Mouse (Mus musculus): ENCODE data around the gene Zbtb39.
"Not testable (repeated sequence)": the region's sequence is repeated elsewhere in the genome, so short reads cannot be mapped to it uniquely, and the experiment has no call there.

The Zbtb39 gene

GRCm38 (mm10) chr10:127737552-127737951, 1.8 kb upstream of the Zbtb39 start:
- DNase-seq (ENCODE audit: low read depth, low spot score) = no peak

- peak; percentile 46 for DNase-seq (ENCODE audit: low read depth, low spot score)
These were observed 1.0 kb upstream of the Zbtb39 start for GRCm38 (mm10) chr10:127738151-127738882.

- DNase-seq (ENCODE audit: low read depth, low spot score) = no peak
These were observed 373 bp downstream of the Zbtb39 start for GRCm38 (mm10) chr10:127739661-127740161.

- DNase-seq (ENCODE audit: low read depth, low spot score) = peak; percentile 62
These were observed 5.3 kb downstream of the Zbtb39 start for GRCm38 (mm10) chr10:127744661-127745060.

GRCm38 (mm10) chr10:127745886-127746285, 6.5 kb downstream of the Zbtb39 start:
- no peak for DNase-seq (ENCODE audit: low read depth, low spot score)

- no peak for DNase-seq (ENCODE audit: low read depth, low spot score)
These were observed 7.9 kb downstream of the Zbtb39 start for GRCm38 (mm10) chr10:127747254-127747653.

- no peak for DNase-seq (ENCODE audit: low read depth, low spot score)
These were observed 9.7 kb downstream of the Zbtb39 start for GRCm38 (mm10) chr10:127748847-127749612.

- no peak for DNase-seq (ENCODE audit: low read depth, low spot score)
These were observed 10.9 kb downstream of the Zbtb39 start for GRCm38 (mm10) chr10:127750136-127750777.

- DNase-seq (ENCODE audit: low read depth, low spot score) = no peak
These were observed 12.2 kb downstream of the Zbtb39 start, which contains the start of gene Gpr182 for GRCm38 (mm10) chr10:127751548-127751947. Gpr182 (minus strand) TSS chr10:127751732.

GRCm38 (mm10) chr10:127754566-127755166, 15.3 kb downstream of the Zbtb39 start:
- no peak for DNase-seq (ENCODE audit: low read depth, low spot score)

GRCm38 (mm10) chr10:127755246-127755645, 15.9 kb downstream of the Zbtb39 start:
- no peak for DNase-seq (ENCODE audit: low read depth, low spot score)

GRCm38 (mm10) chr10:127755770-127756468, 16.6 kb downstream of the Zbtb39 start:
- DNase-seq (ENCODE audit: low read depth, low spot score) = no peak

GRCm38 (mm10) chr10:127759181-127760110, 20.1 kb downstream of the Zbtb39 start, which contains the start of the genes Rdh1 and Rdh16f1:
Rdh1 (plus strand) TSS chr10:127759721.
Rdh16f1 (plus strand) TSS chr10:127759787.
- peak; percentile 20 for DNase-seq (ENCODE audit: low read depth, low spot score)

GRCm38 (mm10) chr10:127762926-127763325, 23.6 kb downstream of the Zbtb39 start:
- not testable (repeated sequence) for DNase-seq (ENCODE audit: low read depth, low spot score)

- no peak for DNase-seq (ENCODE audit: low read depth, low spot score)
These were observed 24.8 kb downstream of the Zbtb39 start for GRCm38 (mm10) chr10:127763914-127764680.

- DNase-seq (ENCODE audit: low read depth, low spot score) = no peak
These were observed 27.2 kb downstream of the Zbtb39 start for GRCm38 (mm10) chr10:127766564-127766963.

GRCm38 (mm10) chr10:127776011-127776410, 36.7 kb downstream of the Zbtb39 start, which contains the start of gene Rdh9:
Rdh9 (plus strand) TSS chr10:127776386.
- no peak for DNase-seq (ENCODE audit: low read depth, low spot score)

- DNase-seq (ENCODE audit: low read depth, low spot score) = not testable (repeated sequence)
These were observed 43.0 kb downstream of the Zbtb39 start for GRCm38 (mm10) chr10:127782321-127782720.

GRCm38 (mm10) chr10:127785411-127785810, 46.1 kb downstream of the Zbtb39 start:
- not testable (repeated sequence) for DNase-seq (ENCODE audit: low read depth, low spot score)
